Mouse (Mus musculus) limb, embryonic 11.5 days (tissue): ENCODE results near the gene Tuba8. TPM values are rescaled to one million over a fixed set of nuclear protein-coding genes. Genes with fewer than 3 reads are reported as not detected.

Experiments
- ATAC-seq: fragments of 200-750 bp; cut with Nextera tagmentation; 2 replicates; pipeline ENCODE4 v1.8.0; 2017; ENCODE audit warnings: low read depth; ENCODE audit not compliant: insufficient number of reproducible peaks, low FRiP score, low TSS enrichment
- DNase-seq: peaks from one replicate; pipeline ENCODE4 v3.0.0-alpha.2; 2015; ENCODE audit warnings: low spot score
- H3K27ac ChIP-seq: fragments of 300-500 bp; sonication (generic); replicated peaks from 2 replicates; pipeline ENCODE4 v1.5.1; 2014; ENCODE audit warnings: low read depth, mild to moderate bottlenecking, low read length
- H3K27me3 ChIP-seq: fragments of 300-500 bp; sonication (generic); 2 replicates; pipeline ENCODE4 v1.6.1; 2014; ENCODE audit warnings: mild to moderate bottlenecking, low read length, mixed read lengths; ENCODE audit not compliant: control insufficient read depth, insufficient read depth
- H3K36me3 ChIP-seq: fragments of 300-500 bp; sonication (generic); 2 replicates; pipeline ENCODE4 v1.6.1; 2014; ENCODE audit warnings: mild to moderate bottlenecking, low read length, moderate library complexity, mixed read lengths; ENCODE audit not compliant: control insufficient read depth, insufficient read depth
- H3K4me1 ChIP-seq: fragments of 300-500 bp; sonication (generic); 2 replicates; pipeline ENCODE4 v1.6.1; 2014; ENCODE audit warnings: low read length, mixed read lengths; ENCODE audit not compliant: control insufficient read depth, insufficient read depth
- H3K4me2 ChIP-seq: fragments of 300-500 bp; sonication (generic); 2 replicates; pipeline ENCODE4 v1.6.1; 2014; ENCODE audit warnings: low read depth, mild to moderate bottlenecking, moderate library complexity; ENCODE audit not compliant: severe bottlenecking
- H3K4me3 ChIP-seq: fragments of 300-500 bp; sonication (generic); 2 replicates; pipeline ENCODE4 v1.5.1; 2014; ENCODE audit warnings: low read depth, low read length
- H3K9ac ChIP-seq: fragments of 300-500 bp; sonication (generic); 2 replicates; pipeline ENCODE4 v1.6.1; 2014; ENCODE audit warnings: mild to moderate bottlenecking, low read length
- H3K9me3 ChIP-seq: fragments of 300-500 bp; sonication (generic); 2 replicates; pipeline ENCODE4 v1.6.1; 2016; ENCODE audit warnings: low read length; ENCODE audit not compliant: control insufficient read depth
- WGBS: fragments of 180-500 bp; shearing (Covaris S2); extraction: QIAGEN DNeasy Blood & Tissue Kit; methylation state at CpG from one replicate; pipeline ENCODE4 v1.1.7; 2014; 5-methylcytosine and 5-hydroxymethylcytosine counted together
- polyA plus RNA-seq: library from polyadenylated mRNA; unstranded; fragments of >200 nt; fragmentation: Nextera tagmentation; extraction: Ambion mirVana; gene quantifications from 2 replicates; pipeline ENCODE4 v1.2.1, GENCODE M21; 2014

Tuba8 gene
- polyA plus RNA-seq, 1 experiment from 2014 or later: 0.63 TPM

GRCm38 (mm10) chr6:121245127-121246036, 34.9 kb downstream of the Tuba8 start, which contains the start of gene Usp18:
Gene Usp18, plus strand, starts transcription at chr6:121245906.
- DNase-seq: peak; percentile 84
- Histone ChIP-seq H3K4me3 (peak within 1 kb of the TSS; percentile 53), H3K4me1 (0 out of 2 replicates have a peak, but pooled peaks cover 3% of the 10 kb centered on the region), H3K27me3 (peaks cover 2% of the 10 kb centered on the region; the same call in 1 of the 2 replicates), H3K27ac (no peak within 1 kb of the TSS), H3K9me3 (no peaks in the 10 kb centered on the region), H3K9ac (peak within 1 kb of the TSS; percentile 50), H3K36me3 (no peaks in the 10 kb centered on the region), H3K4me2 (peak within 1 kb of the TSS; percentile 49)
- WGBS: 8% methylated on average over 35 of the region's 35 CpGs
- ATAC-seq: peak; percentile 84

GRCm38 (mm10) chr6:121246037-121246361, 35.5 kb downstream of the Tuba8 start:
- 24% methylated on average over 4 of the region's 4 CpGs for WGBS
- peaks cover 2% of the 10 kb centered on the region; the same call in 1 of the 2 replicates for H3K27me3 ChIP-seq
- ATAC-seq: peak; percentile 27; the same call in 1 of the 2 replicates
- H3K9me3 ChIP-seq: no peaks in the 10 kb centered on the region
- DNase-seq: no peak
- H3K27ac ChIP-seq: no peak overlapping the region
- H3K4me2 ChIP-seq: peak overlapping the region; percentile 49
- H3K4me3 ChIP-seq: peak overlapping the region; percentile 53
- H3K36me3 ChIP-seq: no peaks in the 10 kb centered on the region
- H3K9ac ChIP-seq: peak overlapping the region; percentile 50
- 0 out of 2 replicates have a peak, but pooled peaks cover 3% of the 10 kb centered on the region for H3K4me1 ChIP-seq

- ATAC-seq: no peak
- Histone ChIP-seq H3K27ac (no peak overlapping the region), H3K9me3 (no peaks in the 10 kb centered on the region), H3K4me3 (no peak overlapping the region), H3K36me3 (no peaks in the 10 kb centered on the region), H3K4me1 (0 out of 2 replicates have a peak, but pooled peaks cover 3% of the 10 kb centered on the region), H3K9ac (no peak overlapping the region), H3K27me3 (no peaks in the 10 kb centered on the region), H3K4me2 (no peak overlapping the region)
- 71% methylated on average over 1 of the region's 1 CpGs for WGBS
- DNase-seq: no peak
These were observed 39.9 kb downstream of the Tuba8 start for GRCm38 (mm10) chr6:121250406-121250805.

- Histone ChIP-seq H3K4me3 (no peak overlapping the region), H3K9ac (no peak overlapping the region), H3K9me3 (no peaks in the 10 kb centered on the region)
These were observed 40.8 kb downstream of the Tuba8 start for GRCm38 (mm10) chr6:121251256-121251655.

GRCm38 (mm10) chr6:121260548-121260947, 50.1 kb downstream of the Tuba8 start:
- H3K27me3 ChIP-seq: no peaks in the 10 kb centered on the region
- peak; percentile 82 for DNase-seq
- no peak overlapping the region for H3K4me2 ChIP-seq
- no peaks in the 10 kb centered on the region for H3K36me3 ChIP-seq
- no peaks in the 10 kb centered on the region for H3K9me3 ChIP-seq
- H3K4me3 ChIP-seq: no peak overlapping the region
- H3K4me1 ChIP-seq: no peaks in the 10 kb centered on the region
- no peak overlapping the region for H3K9ac ChIP-seq
- WGBS: 32% methylated on average over 9 of the region's 9 CpGs
- H3K27ac ChIP-seq: no peak overlapping the region
- ATAC-seq: no peak

More at GRCm38 (mm10) chr6:121251256-121251655, 40.8 kb downstream of the Tuba8 start:
- 74% methylated on average over 5 of the region's 5 CpGs for WGBS
- Histone ChIP-seq H3K36me3 (no peaks in the 10 kb centered on the region), H3K27ac (no peak overlapping the region), H3K4me1 (0 out of 2 replicates have a peak, but pooled peaks cover 3% of the 10 kb centered on the region), H3K27me3 (no peaks in the 10 kb centered on the region), H3K4me2 (no peak overlapping the region)
- no peak for ATAC-seq
- DNase-seq: no peak

- H3K4me2 ChIP-seq: no peak overlapping the region
- no peaks in the 10 kb centered on the region for H3K4me1 ChIP-seq
- H3K27ac ChIP-seq: no peak overlapping the region
- H3K9ac ChIP-seq: no peak overlapping the region
- ATAC-seq: no peak
- no peak for DNase-seq
- 82% methylated on average over 8 of the region's 8 CpGs for WGBS
- H3K36me3 ChIP-seq: no peaks in the 10 kb centered on the region
- H3K9me3 ChIP-seq: no peaks in the 10 kb centered on the region
- H3K4me3 ChIP-seq: no peak overlapping the region
- no peaks in the 10 kb centered on the region for H3K27me3 ChIP-seq
These were observed 50.7 kb downstream of the Tuba8 start for GRCm38 (mm10) chr6:121261233-121261632.

- H3K27ac ChIP-seq: no peak overlapping the region
- no peak overlapping the region for H3K9ac ChIP-seq
- no peak overlapping the region for H3K4me2 ChIP-seq
- 87% methylated on average over 10 of the region's 10 CpGs for WGBS
- no peaks in the 10 kb centered on the region for H3K4me1 ChIP-seq
- no peaks in the 10 kb centered on the region for H3K36me3 ChIP-seq
- H3K9me3 ChIP-seq: no peaks in the 10 kb centered on the region
- no peaks in the 10 kb centered on the region for H3K27me3 ChIP-seq
- no peak for DNase-seq
- ATAC-seq: no peak
- no peak overlapping the region for H3K4me3 ChIP-seq
These were observed 51.5 kb downstream of the Tuba8 start for GRCm38 (mm10) chr6:121262004-121262403.

GRCm38 (mm10) chr6:121262496-121262895, 52.0 kb downstream of the Tuba8 start:
- ATAC-seq: no peak
- 93% methylated on average over 11 of the region's 11 CpGs for WGBS

More at GRCm38 (mm10) chr6:121262496-121262895, 52.0 kb downstream of the Tuba8 start:
- Histone ChIP-seq H3K27ac (no peak overlapping the region), H3K4me2 (no peak overlapping the region), H3K4me1 (no peaks in the 10 kb centered on the region), H3K9ac (no peak overlapping the region), H3K9me3 (no peaks in the 10 kb centered on the region), H3K27me3 (no peaks in the 10 kb centered on the region), H3K36me3 (no peaks in the 10 kb centered on the region), H3K4me3 (no peak overlapping the region)
- DNase-seq: no peak
